Mouse (Mus musculus) 416B (cell line): ENCODE data around the gene Aoc2.
"Not testable (repeated sequence)": the region's sequence is repeated elsewhere in the genome, so short reads cannot be mapped to it uniquely, and the experiment has no call there.

Experiments
- DNase-seq: peaks from one replicate; pipeline ENCODE4 v3.0.0; 2011; ENCODE audit warnings: low read depth

Aoc2 gene

GRCm38 (mm10) chr11:101315665-101316500, 9.0 kb upstream of the Aoc2 start, which contains the start of gene Psme3:
TSS of gene Psme3 (plus strand) at chr11:101316213.
- DNase-seq: peak; percentile 97

DNA sequence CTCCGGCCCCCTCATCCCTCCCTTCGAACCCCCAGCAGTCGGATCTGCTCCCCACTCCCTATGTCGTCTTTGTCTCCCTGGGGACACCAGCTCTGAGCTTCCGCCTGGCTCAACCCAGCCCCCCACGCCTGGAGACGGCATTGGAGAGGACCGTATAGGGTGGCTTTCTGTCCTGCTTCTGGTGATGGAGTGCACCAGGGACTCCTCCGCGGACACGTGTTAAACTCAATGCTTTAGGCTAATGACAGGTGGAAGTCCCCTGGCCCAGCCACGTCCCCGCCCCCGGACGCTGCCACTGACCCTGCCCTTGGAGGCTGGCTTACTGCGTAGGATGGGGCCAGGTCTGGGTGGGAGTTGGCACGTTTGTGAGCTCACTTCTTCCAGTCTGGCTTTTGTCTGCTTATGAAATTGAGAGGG, 8.4 kb upstream of the Aoc2 start:
- DNase-seq: peak; percentile 66

- DNase-seq: peak; percentile 70
Measured at GRCm38 (mm10) chr11:101323609-101324008, 1.3 kb upstream of the Aoc2 start.

DNA sequence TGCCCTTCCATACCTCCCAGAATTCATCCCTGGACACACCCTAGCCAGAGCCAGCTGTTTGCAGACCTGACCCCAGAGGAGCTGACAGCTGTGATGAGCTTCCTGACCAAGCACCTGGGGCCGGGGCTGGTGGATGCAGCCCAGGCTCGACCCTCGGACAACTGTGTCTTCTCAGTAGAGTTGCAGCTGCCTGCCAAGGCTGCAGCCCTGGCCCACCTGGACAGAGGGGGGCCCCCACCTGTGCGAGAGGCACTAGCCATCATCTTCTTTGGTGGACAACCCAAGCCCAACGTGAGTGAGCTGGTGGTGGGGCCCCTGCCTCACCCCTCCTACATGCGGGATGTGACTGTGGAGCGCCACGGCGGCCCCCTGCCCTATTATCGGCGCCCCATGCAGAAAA, 338 bp downstream of the Aoc2 start:
- not testable (repeated sequence) for DNase-seq

DNA sequence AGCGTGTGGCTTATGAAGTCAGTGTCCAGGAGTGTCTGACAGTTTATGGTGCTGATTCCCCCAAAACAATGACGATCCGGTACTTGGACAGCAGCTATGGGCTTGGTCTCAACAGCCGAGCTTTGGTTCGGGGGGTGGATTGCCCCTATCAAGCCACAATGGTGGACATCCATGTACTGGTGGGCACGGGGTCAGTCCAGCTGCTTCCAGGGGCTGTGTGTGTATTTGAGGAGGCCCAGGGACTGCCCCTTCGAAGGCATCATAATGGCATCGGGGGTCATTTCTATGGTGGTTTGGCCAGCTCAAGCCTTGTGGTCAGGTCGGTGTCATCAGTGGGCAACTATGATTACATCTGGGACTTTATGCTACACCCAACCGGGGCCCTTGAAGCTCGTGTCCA, 1.3 kb downstream of the Aoc2 start:
- no peak for DNase-seq

GRCm38 (mm10) chr11:101327311-101327710, 2.4 kb downstream of the Aoc2 start:
- no peak for DNase-seq

- no peak for DNase-seq
Measured at GRCm38 (mm10) chr11:101328941-101329635, 4.2 kb downstream of the Aoc2 start.

GRCm38 (mm10) chr11:101330371-101330924, 5.6 kb downstream of the Aoc2 start, which contains the start of gene Aoc3:
TSS of gene Aoc3 (plus strand) at chr11:101330605.
- DNase-seq: no peak

DNA sequence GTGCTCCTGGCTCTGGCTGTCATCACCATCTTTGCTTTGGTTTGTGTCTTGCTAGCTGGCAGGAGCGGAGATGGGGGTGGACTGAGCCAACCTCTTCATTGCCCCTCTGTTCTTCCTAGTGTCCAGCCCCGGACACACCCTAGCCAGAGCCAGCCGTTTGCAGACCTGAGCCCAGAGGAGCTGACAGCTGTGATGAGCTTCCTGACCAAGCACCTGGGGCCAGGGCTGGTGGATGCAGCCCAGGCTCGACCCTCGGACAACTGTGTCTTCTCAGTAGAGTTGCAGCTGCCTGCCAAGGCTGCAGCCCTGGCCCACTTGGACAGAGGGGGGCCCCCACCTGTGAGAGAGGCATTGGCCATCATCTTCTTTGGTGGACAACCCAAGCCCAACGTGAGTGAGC, 6.1 kb downstream of the Aoc2 start:
- DNase-seq: not testable (repeated sequence)

GRCm38 (mm10) chr11:101332537-101332936, 7.7 kb downstream of the Aoc2 start:
- no peak for DNase-seq

DNA sequence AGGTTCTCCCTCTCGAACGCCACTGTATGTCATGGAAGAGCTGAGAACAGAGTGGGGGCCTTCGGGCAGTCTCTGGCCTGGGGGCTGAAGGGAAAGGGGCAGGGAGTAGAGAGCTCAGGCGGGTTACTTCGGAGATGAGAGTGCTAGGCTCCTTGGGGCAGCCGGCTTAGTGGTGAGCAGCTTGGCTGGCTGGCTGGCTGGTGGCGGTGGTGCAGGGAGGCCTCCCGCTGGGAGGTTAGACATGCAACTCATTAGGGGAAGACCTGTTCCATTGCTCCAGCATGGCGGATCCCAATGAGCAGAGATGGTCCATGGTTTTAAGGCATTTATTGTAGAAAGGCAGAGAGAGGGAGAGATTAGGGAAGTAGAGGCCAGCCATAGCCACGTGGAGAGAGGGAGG, 9.2 kb downstream of the Aoc2 start:
- DNase-seq: no peak

DNA sequence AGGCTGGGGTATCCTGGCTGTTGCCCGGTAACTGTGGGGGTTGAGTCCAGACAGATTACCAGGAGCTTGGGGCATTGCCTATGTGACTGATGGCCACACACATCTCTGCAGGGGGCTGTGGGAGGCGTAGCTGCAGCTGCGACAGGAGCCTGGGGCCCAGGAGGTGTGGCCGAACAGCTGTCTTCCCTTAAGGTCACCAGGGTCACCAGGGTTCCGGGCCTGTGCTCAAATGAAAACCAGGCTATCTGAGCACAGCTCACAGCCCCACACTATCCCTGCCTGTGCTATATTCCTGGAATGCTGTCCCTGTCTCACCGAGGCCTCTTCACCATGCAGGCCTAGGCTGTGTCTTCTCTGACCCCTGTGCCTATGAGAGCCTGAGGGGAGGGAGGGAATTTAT, 9.7 kb downstream of the Aoc2 start:
- no peak for DNase-seq

DNA sequence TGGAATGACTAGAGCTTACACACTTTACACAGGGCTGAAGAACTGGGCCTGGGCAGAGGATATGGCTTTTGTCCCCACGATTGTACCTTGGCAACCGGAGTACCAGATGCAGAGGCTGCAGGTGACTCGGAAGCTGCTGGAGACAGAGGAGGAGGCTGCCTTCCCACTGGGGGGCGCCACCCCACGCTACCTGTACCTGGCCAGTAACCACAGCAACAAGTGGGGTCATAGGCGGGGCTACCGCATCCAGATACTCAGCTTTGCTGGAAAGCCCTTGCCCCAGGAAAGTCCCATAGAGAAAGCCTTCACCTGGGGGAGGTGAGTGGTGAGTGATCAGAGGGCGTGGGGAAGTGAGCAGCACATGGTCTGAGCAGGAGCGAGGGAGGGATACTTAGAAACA, 10.8 kb downstream of the Aoc2 start:
- DNase-seq: no peak

DNA sequence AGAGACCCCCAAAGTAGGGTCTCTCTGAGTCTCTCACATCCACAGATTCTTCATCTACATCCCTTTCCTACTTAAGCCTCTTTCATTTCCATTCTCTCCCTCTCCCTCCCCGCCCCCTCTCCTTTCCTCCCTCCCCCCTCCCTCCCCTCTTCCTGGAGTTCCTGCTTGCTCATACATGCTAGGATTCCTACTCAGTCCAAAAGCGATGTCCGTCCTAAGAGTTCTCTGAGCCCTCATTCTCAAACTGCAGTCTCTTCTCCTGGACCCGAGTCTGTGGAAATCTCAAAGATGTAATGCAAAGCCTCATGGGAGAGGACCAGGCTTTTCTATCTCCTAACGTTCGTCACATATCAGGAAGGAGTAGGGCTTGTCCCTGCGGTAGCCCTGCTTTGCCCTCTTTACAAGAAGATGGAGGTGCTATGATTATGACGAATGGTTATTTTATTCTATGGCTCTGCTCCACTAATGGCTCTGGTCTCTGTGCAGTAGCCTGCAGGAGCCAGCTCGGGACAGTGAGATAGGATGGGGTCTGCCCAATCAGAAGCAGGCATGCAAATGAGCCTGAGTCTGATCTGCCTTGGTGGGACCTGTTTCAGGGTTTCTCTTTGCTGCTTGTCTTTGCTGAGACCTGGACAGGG, 13.4 kb downstream of the Aoc2 start:
- peak; percentile 61 for DNase-seq

- peak; percentile 26 for DNase-seq
Measured at GRCm38 (mm10) chr11:101347083-101347775, 22.4 kb downstream of the Aoc2 start.

DNA sequence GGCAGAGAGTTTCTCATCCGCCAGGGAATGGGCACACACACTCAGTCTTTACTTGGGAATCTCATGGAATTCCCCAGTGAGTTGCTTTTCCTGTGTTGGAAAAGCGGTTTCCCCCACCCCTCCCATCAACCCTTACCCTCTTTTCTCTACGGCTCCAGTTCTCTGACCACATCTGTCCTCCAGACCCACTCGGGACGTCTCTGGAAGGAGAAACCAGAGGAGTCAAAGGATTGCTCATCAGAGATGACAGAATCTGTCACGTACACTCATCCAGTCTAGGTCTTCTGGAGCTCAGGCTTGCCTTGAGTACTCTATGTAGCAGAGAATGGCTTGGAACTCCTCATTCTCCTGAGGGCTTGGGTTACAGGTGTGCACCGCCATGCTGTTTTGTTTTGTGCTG, 23.9 kb downstream of the Aoc2 start:
- no peak for DNase-seq

DNA sequence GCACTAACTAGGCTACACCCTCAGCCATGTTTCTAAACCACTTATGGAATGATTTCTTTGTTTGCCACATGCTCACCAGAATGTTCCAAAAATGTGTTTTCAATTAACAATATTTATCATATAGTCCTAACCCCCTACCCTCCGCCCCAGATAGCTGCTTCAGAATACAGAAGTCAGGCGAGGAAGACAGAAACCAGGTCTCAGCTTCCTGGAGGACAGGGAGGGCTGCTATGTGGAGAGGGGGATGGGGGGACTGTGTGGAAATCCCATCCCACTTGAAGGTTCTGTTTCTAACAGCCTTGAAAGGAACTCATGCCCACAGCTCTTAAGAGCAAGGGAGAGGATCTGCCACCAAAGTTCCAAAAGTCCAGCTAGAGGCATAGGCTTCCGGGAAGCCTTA, 24.4 kb downstream of the Aoc2 start:
- DNase-seq: no peak

- DNase-seq: no peak
Measured at GRCm38 (mm10) chr11:101351100-101351720, 26.3 kb downstream of the Aoc2 start.

DNA sequence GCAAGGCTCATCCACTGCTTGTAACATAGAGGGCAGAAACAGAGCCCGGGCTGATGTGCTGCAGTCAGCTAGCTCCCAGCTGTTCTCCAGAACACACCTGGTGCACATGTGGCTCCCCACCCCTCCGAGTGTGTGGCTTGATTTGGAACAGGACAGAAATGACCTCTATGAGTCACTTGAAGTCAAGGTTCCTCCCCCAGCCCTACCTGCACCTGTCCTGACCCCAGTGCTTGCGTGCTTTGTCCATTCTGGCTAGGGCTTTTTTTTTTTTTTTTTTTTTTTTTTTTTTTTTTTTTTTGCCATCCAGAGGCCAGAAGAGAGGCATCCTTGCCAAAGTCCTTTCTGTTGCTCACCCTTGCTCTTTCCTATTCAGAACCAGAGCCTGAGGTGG, 26.9 kb downstream of the Aoc2 start:
- DNase-seq: no peak

DNA sequence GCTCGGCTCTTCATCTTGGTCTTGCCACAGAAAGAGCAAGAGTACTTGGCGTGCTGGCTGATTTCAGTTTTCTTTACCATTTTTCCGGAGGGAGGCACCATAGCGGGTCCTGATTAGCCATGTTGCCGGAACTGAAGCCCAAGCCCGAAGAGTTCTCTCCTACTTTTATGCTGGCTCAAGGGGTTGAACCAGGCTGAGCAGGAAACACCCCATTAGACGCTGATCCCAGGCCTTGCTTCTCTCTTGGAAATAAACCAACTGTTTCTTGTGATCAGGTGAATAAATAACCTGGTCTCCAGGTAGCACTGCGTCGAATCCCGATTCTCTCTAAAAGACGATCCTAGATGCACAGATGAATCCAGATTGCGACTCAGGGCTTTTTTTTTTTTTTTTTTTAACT, 28.6 kb downstream of the Aoc2 start:
- no peak for DNase-seq

DNA sequence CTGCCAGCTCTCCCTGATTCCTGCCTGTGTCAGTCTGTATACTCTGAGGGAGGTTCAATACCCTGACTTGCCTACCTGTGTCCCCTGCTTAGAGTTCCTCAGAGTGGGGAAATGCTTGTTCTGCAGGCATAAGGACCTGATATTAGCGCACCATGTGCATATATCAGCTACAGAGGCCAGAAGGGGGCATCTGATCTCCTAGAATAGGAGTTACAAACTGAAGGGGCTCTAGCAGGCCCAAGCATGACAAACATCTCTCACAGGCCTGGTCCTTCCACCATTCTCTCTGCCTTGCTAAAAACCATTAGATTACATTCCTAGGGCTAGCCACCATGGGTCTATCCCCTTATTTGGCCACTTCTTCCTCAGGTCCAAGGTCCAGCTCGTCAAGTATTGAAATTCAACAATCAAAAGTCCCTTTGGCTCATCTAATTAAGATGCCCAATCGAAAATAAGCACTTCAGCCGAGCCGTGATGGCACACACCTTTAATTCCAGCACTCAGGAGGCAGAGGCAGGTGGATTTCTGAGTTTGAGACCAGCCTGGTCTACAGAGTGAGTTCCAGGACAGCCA, 29.7 kb downstream of the Aoc2 start:
- peak; percentile 36 for DNase-seq
